Mouse (Mus musculus) megakaryocyte, embryonic 14.5 days (primary cell): ENCODE measurements at regions not wholly inside any gene's neighbourhood (a gene's known extent, or its start where the extent isn't known, plus 50 kb on each side); places are given as distances from the start of the nearest gene placed in this dataset.
A peak's percentile ranks its signal among the peaks of the same experiment; 100 is the strongest.

ENCODE experiments used
- H3K27me3 ChIP-seq: replicated peaks from 2 replicates; pipeline ENCODE3; 2012; ENCODE audit warnings: inconsistent platforms
- H3K36me3 ChIP-seq: replicated peaks from 2 replicates; pipeline ENCODE3; 2012; ENCODE audit warnings: low read length, inconsistent platforms, mixed read lengths
- H3K4me1 ChIP-seq: 2 replicates; pipeline ENCODE4 v1.6.1; 2012; ENCODE audit warnings: inconsistent platforms
- H3K4me3 ChIP-seq: replicated peaks from 2 replicates; pipeline ENCODE3; 2012; ENCODE audit warnings: moderate library complexity, mild to moderate bottlenecking, inconsistent platforms
- H3K9me3 ChIP-seq: 2 replicates; pipeline ENCODE4 v1.6.1; 2012; ENCODE audit warnings: inconsistent platforms
- FLI1 ChIP-seq: IDR thresholded peaks from 2 replicates; pipeline ENCODE4 v1.6.1; 2012; ENCODE audit warnings: low read length, inconsistent platforms, mixed read lengths
- GATA1 ChIP-seq: IDR thresholded peaks from 3 replicates; pipeline ENCODE4 v1.6.1; 2012; ENCODE audit warnings: mixed read lengths, low read length, inconsistent platforms, borderline replicate concordance

DNA sequence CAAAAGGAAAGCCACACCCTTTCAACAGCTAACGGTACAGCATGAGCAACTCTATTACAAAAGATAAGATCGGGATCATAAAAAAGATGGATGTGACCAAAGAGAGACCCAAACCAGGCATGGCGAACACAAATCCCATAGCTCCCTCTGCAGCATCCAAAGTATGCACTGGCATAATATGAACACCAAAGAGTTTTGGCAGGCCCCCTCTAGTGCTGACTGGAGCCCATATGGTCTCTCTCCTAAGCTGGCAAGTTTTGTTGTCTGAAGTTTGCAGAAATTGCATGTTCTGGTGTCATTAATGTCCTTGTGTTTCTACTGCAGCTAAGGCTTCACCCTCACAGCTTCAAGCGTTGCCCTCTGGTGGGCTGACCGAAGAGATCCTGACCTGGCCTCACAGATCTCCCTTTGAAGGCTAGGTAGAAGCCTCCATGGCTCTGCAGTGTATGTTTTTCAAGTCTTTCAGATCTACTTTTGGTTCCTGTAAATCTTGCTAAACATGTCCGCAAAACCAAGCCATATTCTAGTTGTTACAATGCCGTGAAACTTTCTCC lies 75.7 kb upstream of the Bcl2l14 start:
- no peaks in the 10 kb centered on the region for H3K36me3 ChIP-seq
- H3K4me3 ChIP-seq = no peak overlapping the region
- no peak for TF ChIP-seq FLI1
- no peak for TF ChIP-seq GATA1
- peaks cover 16% of the 10 kb centered on the region for H3K4me1 ChIP-seq
- peaks cover 13% of the 10 kb centered on the region for H3K27me3 ChIP-seq
- H3K9me3 ChIP-seq = no peaks in the 10 kb centered on the region

DNA sequence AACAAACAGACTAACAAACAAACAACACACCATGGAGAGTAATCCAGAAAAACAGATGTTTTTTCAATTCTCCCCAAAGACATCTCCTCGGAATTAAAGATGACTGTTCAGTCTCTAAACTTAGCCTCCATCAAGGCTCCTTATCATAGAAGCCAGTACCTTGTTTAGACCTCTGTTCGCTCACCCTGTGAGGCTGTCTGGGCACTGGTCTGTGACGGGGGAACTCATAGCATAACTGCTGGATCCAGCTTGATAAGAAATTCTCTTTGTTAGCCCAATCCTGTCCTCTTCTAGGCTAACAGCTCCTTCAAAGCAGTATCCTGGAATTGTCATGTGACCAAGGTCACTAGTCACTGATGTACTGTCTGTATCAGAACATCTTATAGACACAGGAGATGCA lies 72.1 kb upstream of the Bcl2l14 start:
- Histone ChIP-seq H3K4me1 (peaks cover 15% of the 10 kb centered on the region), H3K4me3 (no peak overlapping the region), H3K36me3 (no peaks in the 10 kb centered on the region), H3K9me3 (no peaks in the 10 kb centered on the region), H3K27me3 (no peaks in the 10 kb centered on the region)
- TF ChIP-seq GATA1 (no peak), FLI1 (no peak)

DNA sequence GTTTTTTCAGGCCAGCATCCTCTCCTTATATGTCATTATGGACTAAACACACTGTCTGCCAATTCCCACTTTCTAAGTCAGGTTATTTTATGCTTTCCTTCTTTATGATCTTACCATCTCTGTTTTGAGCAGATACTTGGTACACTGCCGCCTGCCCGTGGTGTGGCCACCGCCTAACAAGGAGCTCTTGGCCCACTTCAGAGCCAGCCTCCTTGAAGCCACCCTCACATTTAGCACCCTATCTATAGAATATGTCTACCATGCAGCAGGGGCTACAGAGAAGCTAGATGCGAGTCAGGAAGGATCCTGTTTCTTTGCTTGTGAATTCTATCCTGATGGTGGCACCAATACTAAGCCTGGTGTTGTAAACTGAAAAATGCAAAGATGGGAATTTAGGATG lies 70.6 kb upstream of the Bcl2l14 start:
- Histone ChIP-seq H3K9me3 (no peaks in the 10 kb centered on the region), H3K4me1 (peaks cover 7% of the 10 kb centered on the region), H3K4me3 (no peak overlapping the region), H3K27me3 (peaks cover 9% of the 10 kb centered on the region), H3K36me3 (no peaks in the 10 kb centered on the region)
- TF ChIP-seq GATA1 (no peak), FLI1 (no peak)

DNA sequence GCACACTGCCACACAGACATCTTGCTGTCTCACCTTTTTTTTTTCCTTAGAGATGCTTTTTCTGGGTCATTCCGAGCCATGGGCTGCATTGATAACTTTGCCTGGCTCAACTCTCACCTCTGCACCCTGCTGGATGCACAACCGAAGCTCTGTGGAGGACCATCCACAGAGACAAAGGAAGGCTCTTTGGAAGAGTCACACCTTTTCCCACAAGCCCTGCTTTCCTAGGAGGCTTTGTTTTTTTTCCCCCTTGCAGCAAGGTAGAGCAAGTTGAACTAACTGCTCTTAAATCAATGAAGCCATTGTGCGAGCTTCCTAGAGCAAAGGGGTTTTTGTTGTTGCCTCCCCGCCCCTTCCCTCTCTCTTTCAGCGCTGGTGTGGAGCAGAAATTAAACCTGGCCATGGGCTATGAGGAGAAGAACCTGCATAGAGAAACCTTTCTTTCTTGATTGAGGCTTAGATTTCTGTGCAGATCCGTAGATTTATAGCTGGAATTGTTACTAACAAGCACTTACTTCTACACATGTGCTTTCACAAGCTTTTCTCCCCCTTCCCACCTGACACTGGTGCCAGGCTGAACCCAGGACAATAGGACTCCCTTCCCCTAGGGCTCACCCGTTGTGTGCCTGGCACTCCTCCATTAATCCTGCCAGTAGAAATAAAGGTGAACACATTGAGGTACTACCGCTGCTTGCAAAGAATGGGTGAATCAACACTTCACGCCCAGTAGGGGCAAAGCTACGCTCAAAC lies 66.4 kb upstream of the Bcl2l14 start:
- peaks cover 12% of the 10 kb centered on the region for H3K4me1 ChIP-seq
- no peaks in the 10 kb centered on the region for H3K36me3 ChIP-seq
- H3K27me3 ChIP-seq = peaks cover 18% of the 10 kb centered on the region
- TF ChIP-seq FLI1 (no peak), GATA1 (no peak)
- no peaks in the 10 kb centered on the region for H3K9me3 ChIP-seq
- no peak overlapping the region for H3K4me3 ChIP-seq

DNA sequence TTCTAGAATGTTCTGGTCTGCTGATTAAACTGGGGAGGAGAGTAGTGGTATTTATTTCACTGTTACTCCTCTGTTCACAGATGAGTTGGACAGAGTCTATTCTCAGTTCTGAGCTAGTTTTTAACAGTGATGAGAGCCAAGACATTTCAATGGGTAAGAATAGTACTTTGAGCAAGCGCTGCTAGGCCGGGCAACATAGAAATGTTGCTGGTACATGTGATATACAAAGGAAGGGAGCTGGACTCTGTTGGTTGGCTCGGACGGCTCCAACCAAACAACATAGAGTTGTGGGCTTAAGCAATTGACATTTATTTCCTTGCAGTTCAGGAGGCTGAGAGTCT lies 65.8 kb upstream of the Bcl2l14 start:
- H3K36me3 ChIP-seq = no peaks in the 10 kb centered on the region
- peaks cover 11% of the 10 kb centered on the region for H3K4me1 ChIP-seq
- no peak overlapping the region for H3K4me3 ChIP-seq
- no peaks in the 10 kb centered on the region for H3K9me3 ChIP-seq
- no peak for TF ChIP-seq GATA1
- no peak for TF ChIP-seq FLI1
- peaks cover 18% of the 10 kb centered on the region for H3K27me3 ChIP-seq

DNA sequence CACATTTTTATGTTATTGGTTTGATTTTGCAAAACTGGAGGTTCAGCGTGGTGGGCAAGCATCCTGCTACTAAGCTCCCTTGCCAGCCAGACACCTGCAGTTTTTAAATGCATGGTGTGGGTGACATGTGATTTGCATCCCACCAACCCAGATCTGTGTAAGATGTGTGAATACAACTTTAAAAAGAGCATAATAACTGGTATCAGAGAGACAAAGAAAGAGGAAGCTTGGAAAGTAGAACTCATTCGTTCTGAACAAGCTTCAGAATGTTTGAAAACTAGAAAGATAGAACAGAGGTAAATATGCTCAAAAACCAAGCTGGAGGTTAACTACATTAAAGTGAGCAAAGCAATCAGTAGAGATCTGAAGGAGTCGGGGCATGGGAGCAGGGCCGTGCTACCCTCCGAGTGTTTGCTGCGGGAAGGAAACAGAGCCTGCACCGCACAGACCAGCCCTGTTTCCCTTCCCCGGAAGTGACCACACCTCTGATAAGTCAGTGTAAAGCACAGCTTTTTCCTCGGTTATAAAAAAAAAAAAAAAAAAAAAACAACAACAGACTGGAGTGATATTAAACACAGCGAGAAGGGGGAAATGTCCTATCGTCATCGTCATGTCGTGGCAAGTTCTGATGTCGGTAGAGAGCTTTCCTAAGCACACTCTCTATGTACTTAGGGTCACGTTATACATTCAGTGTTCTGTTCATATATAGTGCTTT lies 63.2 kb upstream of the Bcl2l14 start:
- H3K27me3 ChIP-seq = peaks cover 18% of the 10 kb centered on the region
- TF ChIP-seq FLI1 = no peak
- TF ChIP-seq GATA1 = no peak
- H3K4me1 ChIP-seq = peaks cover 11% of the 10 kb centered on the region
- H3K4me3 ChIP-seq = peak overlapping the region; percentile 85
- H3K9me3 ChIP-seq = no peaks in the 10 kb centered on the region
- no peaks in the 10 kb centered on the region for H3K36me3 ChIP-seq

DNA sequence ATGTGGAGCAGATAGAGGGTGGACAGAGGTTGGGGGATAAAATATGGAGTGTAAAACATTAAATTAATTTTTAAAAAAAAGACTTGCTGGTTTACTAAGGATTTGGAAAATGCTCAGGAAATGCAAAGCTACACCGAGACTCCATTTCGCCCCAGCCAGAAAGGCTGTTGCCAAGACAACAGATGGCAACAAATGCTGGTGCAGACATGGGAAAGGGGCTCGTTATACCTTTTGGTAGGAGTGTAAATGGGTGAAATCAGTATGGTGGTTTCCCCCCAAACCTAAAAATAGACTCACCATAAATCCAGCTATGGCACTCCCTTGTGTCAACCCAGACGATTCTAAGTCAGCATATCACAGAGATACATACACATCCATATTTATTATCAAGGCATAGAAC lies 60.4 kb upstream of the Bcl2l14 start:
- Histone ChIP-seq H3K27me3 (peaks cover 9% of the 10 kb centered on the region), H3K4me3 (no peak overlapping the region), H3K4me1 (peaks cover 14% of the 10 kb centered on the region), H3K36me3 (no peaks in the 10 kb centered on the region), H3K9me3 (no peaks in the 10 kb centered on the region)
- TF ChIP-seq FLI1 (no peak), GATA1 (no peak)

DNA sequence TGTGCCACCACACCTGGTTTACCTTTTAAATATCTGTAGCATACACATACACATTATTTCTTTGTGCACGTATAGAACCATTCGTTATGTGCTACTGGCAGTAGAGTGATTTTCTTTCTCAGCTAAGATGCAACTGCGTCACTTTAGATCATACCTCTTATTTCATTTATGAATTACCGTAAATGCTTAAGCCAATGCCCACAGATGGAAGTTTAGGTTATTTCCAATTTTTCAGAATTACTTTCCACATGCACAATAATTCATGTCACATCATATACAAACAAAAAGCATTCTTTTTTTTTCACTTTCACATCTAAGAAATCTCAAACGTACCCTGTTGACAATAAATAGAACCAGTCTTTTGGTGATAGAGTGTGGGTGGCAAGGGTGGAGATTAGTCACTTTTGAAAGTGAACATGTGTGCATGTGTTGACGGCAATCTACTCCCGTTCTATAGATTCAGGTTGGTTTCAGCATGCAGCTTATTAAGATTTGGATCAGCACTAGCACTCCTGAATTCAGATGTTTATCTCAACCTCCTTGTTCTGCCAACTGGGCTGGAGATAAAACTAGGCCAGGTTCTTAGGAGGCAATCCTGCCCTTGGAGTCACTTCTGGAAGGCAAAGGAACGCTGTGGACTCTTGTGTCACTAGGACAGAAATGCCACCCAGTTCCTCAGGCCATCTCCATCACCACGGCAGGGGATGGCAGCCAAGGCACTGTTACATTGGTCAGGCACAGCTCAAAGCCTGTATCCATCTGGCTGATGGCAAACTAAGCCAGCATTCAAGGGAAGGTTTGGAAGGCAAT lies 53.1 kb upstream of the Bcl2l14 start:
- Histone ChIP-seq H3K9me3 (no peaks in the 10 kb centered on the region), H3K27me3 (peaks cover 10% of the 10 kb centered on the region), H3K4me3 (no peak overlapping the region), H3K36me3 (no peaks in the 10 kb centered on the region), H3K4me1 (peaks cover 6% of the 10 kb centered on the region; the same call in 1 of the 2 replicates)
- TF ChIP-seq GATA1 (no peak), FLI1 (no peak)

DNA sequence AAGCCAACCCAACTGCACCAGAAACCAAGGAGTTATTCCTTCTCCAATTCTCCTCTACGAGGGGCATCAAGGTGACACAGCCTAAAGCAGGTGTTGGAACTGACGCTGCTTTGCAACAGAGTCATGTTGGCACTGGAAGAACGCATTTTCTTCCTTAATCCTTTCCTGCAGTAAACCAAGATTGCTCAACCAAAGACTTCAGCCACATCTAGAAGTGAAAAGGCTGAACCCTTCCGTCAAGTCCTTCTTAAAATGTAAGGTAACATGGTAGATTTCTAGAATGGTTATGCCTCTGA lies 52.6 kb upstream of the Bcl2l14 start:
- Histone ChIP-seq H3K36me3 (no peaks in the 10 kb centered on the region), H3K9me3 (no peaks in the 10 kb centered on the region), H3K4me1 (peaks cover 5% of the 10 kb centered on the region; the same call in 1 of the 2 replicates), H3K4me3 (no peak overlapping the region), H3K27me3 (peaks cover 10% of the 10 kb centered on the region)
- TF ChIP-seq FLI1 (no peak), GATA1 (no peak)
